Mouse (Mus musculus) frontal cortex, adult (tissue): ENCODE data around the gene Hist1h3e.
"Not testable (repeated sequence)": the region's sequence is repeated elsewhere in the genome, so short reads cannot be mapped to it uniquely, and the experiment has no call there.

ENCODE experiments used
- ATAC-seq: cut with Nextera tagmentation; 2 replicates; pipeline ENCODE4 v1.9.2; 2017; ENCODE audit warnings: mild to moderate bottlenecking, moderate library complexity, mixed read lengths; ENCODE audit not compliant: low TSS enrichment

Gene Hist1h3e

GRCm38 (mm10) chr13:23562699-23563462, 712 bp upstream of the Hist1h3e start:
- peak; percentile 78 for ATAC-seq

GRCm38 (mm10) chr13:23561531-23561882, 662 bp downstream of the Hist1h3e start:
- ATAC-seq, result not testable (repeated sequence)

- not testable (repeated sequence) for ATAC-seq
These were observed 1.5 kb downstream of the Hist1h3e start for GRCm38 (mm10) chr13:23560699-23561098.

- no peak for ATAC-seq
These were observed 5.3 kb downstream of the Hist1h3e start for GRCm38 (mm10) chr13:23556906-23557305.

- peak; percentile 86 for ATAC-seq
These were observed 6.2 kb downstream of the Hist1h3e start for GRCm38 (mm10) chr13:23555839-23556416.

GRCm38 (mm10) chr13:23554925-23555838, 7.0 kb downstream of the Hist1h3e start:
- peak; percentile 71 for ATAC-seq

GRCm38 (mm10) chr13:23554393-23554792, 7.8 kb downstream of the Hist1h3e start:
- ATAC-seq, result no peak

- no peak for ATAC-seq
These were observed 9.2 kb downstream of the Hist1h3e start, which contains the start of gene Hist1h1d for GRCm38 (mm10) chr13:23552962-23553361. Hist1h1d (plus strand) TSS chr13:23553262.

- no peak for ATAC-seq
These were observed 9.9 kb downstream of the Hist1h3e start for GRCm38 (mm10) chr13:23551931-23552914.

GRCm38 (mm10) chr13:23551146-23551834, 10.9 kb downstream of the Hist1h3e start, which contains the start of gene Hist1h4f:
Hist1h4f (minus strand) TSS chr13:23551648.
- peak; percentile 88 for ATAC-seq

- ATAC-seq, result no peak
These were observed 11.4 kb downstream of the Hist1h3e start for GRCm38 (mm10) chr13:23550761-23551145.

GRCm38 (mm10) chr13:23546694-23547093, 15.5 kb downstream of the Hist1h3e start:
- ATAC-seq, result no peak

GRCm38 (mm10) chr13:23544787-23545120, 17.4 kb downstream of the Hist1h3e start:
- ATAC-seq, result peak; percentile 53

GRCm38 (mm10) chr13:23543965-23544786, 18.0 kb downstream of the Hist1h3e start, which contains the start of gene Hist1h3f:
Hist1h3f (plus strand) TSS chr13:23544052.
- ATAC-seq, result peak; percentile 95

GRCm38 (mm10) chr13:23542999-23543607, 19.1 kb downstream of the Hist1h3e start, which contains the start of gene Hist1h2bh:
Hist1h2bh (minus strand) TSS chr13:23543392.
- ATAC-seq, result peak; percentile 98

- ATAC-seq, result not testable (repeated sequence)
These were observed 19.8 kb downstream of the Hist1h3e start for GRCm38 (mm10) chr13:23542225-23542980.

- ATAC-seq, result no peak
These were observed 20.7 kb downstream of the Hist1h3e start for GRCm38 (mm10) chr13:23541497-23541896.

GRCm38 (mm10) chr13:23539821-23540220, 22.3 kb downstream of the Hist1h3e start:
- not testable (repeated sequence) for ATAC-seq
